Mouse (Mus musculus) heart, postnatal 14 days (tissue): ENCODE results near the gene Zbtb39. TPM values are rescaled to one million over a fixed set of nuclear protein-coding genes. Genes with fewer than 3 reads are reported as not detected.
"Not testable (repeated sequence)": the region's sequence is repeated elsewhere in the genome, so short reads cannot be mapped to it uniquely, and the experiment has no call there.

Experiments
- DNase-seq, 2 experiments: peaks; one replicate each; pipeline ENCODE4 v3.0.0; 2021 to 2022
- intact Hi-C: fragments of 180-260 bp; cut with DNase I; formaldehyde crosslinking; loops from one replicate; pipeline ENCODE4 v1.15.1; 2025
- total RNA-seq, 2 experiments: library from RNA; stranded (reverse); gene quantifications; 2 replicates each; pipeline ENCODE4 v1.2.3; 2021

The Zbtb39 gene
- total RNA-seq, 2 experiments from 2014 or later: 7.5 to 8.3 TPM

GRCm38 (mm10) chr10:127734434-127734833 lies 4.9 kb upstream of the Zbtb39 start:
- peak in 1 of 2 experiments; percentile 29 for DNase-seq
- intact Hi-C loops: loop anchor here (1.0 kb wide), 1 partner anchor 93 kb away; no protein-coding TSS in a partner anchor

- no peak for DNase-seq
- intact Hi-C loops: loop anchor here (2.0 to 5.0 kb wide), 4 partner anchors 41 to 271 kb away; partner anchors contain the start of gene Hsd17b6
These were observed 3.1 kb upstream of the Zbtb39 start for GRCm38 (mm10) chr10:127736266-127736665.

GRCm38 (mm10) chr10:127736916-127737315 lies 2.4 kb upstream of the Zbtb39 start:
- intact Hi-C loops: loop anchor here (1.0 to 5.0 kb wide), 5 partner anchors 42 to 270 kb away; partner anchors contain the start of genes Hsd17b6 and Stat6
- no peak for DNase-seq

GRCm38 (mm10) chr10:127737552-127737951 lies 1.8 kb upstream of the Zbtb39 start:
- intact Hi-C loops: loop anchor here (1.0 to 5.0 kb wide), 5 partner anchors 43 to 270 kb away; partner anchors contain the start of genes Hsd17b6 and Stat6

GRCm38 (mm10) chr10:127738151-127738882 lies 1.0 kb upstream of the Zbtb39 start:
- DNase-seq: peak; percentile 58 to 68
- intact Hi-C loops: loop anchor here (1.0 to 5.0 kb wide), 4 partner anchors 61 to 269 kb away; partner anchors contain the start of gene Hsd17b6

More at GRCm38 (mm10) chr10:127737552-127737951, 1.8 kb upstream of the Zbtb39 start:
- DNase-seq: no peak

GRCm38 (mm10) chr10:127739661-127740161 lies 373 bp downstream of the Zbtb39 start:
- intact Hi-C loops: loop anchor here (5.0 kb wide), 3 partner anchors 62 to 268 kb away; partner anchors contain the start of gene Hsd17b6
- no peak for DNase-seq

GRCm38 (mm10) chr10:127744661-127745060 lies 5.3 kb downstream of the Zbtb39 start:
- DNase-seq: peak; percentile 65 to 66
- intact Hi-C loops: no loop called here

GRCm38 (mm10) chr10:127745886-127746285 lies 6.5 kb downstream of the Zbtb39 start:
- intact Hi-C loops: no loop called here
- no peak for DNase-seq

GRCm38 (mm10) chr10:127747254-127747653 lies 7.9 kb downstream of the Zbtb39 start:
- intact Hi-C loops: no loop called here
- no peak for DNase-seq

GRCm38 (mm10) chr10:127748847-127749612 lies 9.7 kb downstream of the Zbtb39 start:
- DNase-seq: peak; percentile 43 to 52
- intact Hi-C loops: no loop called here

GRCm38 (mm10) chr10:127750136-127750777 lies 10.9 kb downstream of the Zbtb39 start:
- intact Hi-C loops: no loop called here
- no peak for DNase-seq

- DNase-seq: peak; percentile 42 to 47
- intact Hi-C loops: no loop called here
These were observed 12.2 kb downstream of the Zbtb39 start, which contains the start of gene Gpr182 for GRCm38 (mm10) chr10:127751548-127751947. Gene Gpr182 (minus strand): TSS chr10:127751732.

- intact Hi-C loops: no loop called here
- peak in 1 of 2 experiments; percentile 36 for DNase-seq
These were observed 15.3 kb downstream of the Zbtb39 start for GRCm38 (mm10) chr10:127754566-127755166.

GRCm38 (mm10) chr10:127755246-127755645 lies 15.9 kb downstream of the Zbtb39 start:
- intact Hi-C loops: no loop called here
- DNase-seq: no peak

GRCm38 (mm10) chr10:127755770-127756468 lies 16.6 kb downstream of the Zbtb39 start:
- peak; percentile 33 to 34 for DNase-seq
- intact Hi-C loops: no loop called here

GRCm38 (mm10) chr10:127759181-127760110 lies 20.1 kb downstream of the Zbtb39 start, which contains the start of the genes Rdh1 and Rdh16f1:
Gene Rdh1 (plus strand): TSS chr10:127759721.
Gene Rdh16f1 (plus strand): TSS chr10:127759787.
- intact Hi-C loops: no loop called here
- no peak for DNase-seq

GRCm38 (mm10) chr10:127762926-127763325 lies 23.6 kb downstream of the Zbtb39 start:
- intact Hi-C loops, DNase-seq: not testable (repeated sequence)
